In genomic region chr2:92910371-92910770, GRCm38 (mm10) we compare ENCODE assay signal across 7 mouse cellular contexts.
DNase-seq lines count a peak whose midpoint lies in the region.

No protein-coding gene starts in this region.

- peak; percentile 14 for DNase-seq in kidney, adult 18-20 months
- DNase-seq in kidney, adult 11 months = no peak
- DNase-seq in A20 (ENCODE audit: low read depth, low spot score) (peak; percentile 59), ES-CJ7 (ENCODE audit: low read depth, low spot score) (peak; percentile 22), MN1 (ENCODE audit: low spot score) (no peak)
- peak; percentile 69 to 86 for DNase-seq in cerebellum, postnatal 14 days
- no peak for DNase-seq in spleen, adult 12 weeks (ENCODE audit: low spot score)

Comparison
In these comparisons a context has a peak if more than half of its experiments do, and no peak if none do; other contexts are left out.
1. DNase-seq: peak in kidney, adult 18-20 months (single experiment), A20 (single experiment), ES-CJ7 (single experiment) and cerebellum, postnatal 14 days (2 of 2); none in kidney, adult 11 months (single experiment), MN1 (single experiment) and spleen, adult 12 weeks (single experiment).